Mouse (Mus musculus) lung, postnatal 0 days (tissue): ENCODE measurements around the gene Fam13a. TPM values are rescaled to one million over a fixed set of nuclear protein-coding genes. Genes with fewer than 3 reads are reported as not detected.

ENCODE experiments used
- ATAC-seq: fragments of 200-750 bp; cut with Nextera tagmentation; 2 replicates; pipeline ENCODE4 v1.8.0; 2017; ENCODE audit warnings: moderate library complexity
- DNase-seq: peaks from one replicate; pipeline ENCODE4 v3.0.0-alpha.2; 2016; ENCODE audit warnings: low spot score
- H3K27ac ChIP-seq: fragments of 300-500 bp; sonication (generic); 2 replicates; pipeline ENCODE4 v1.5.1; 2014; ENCODE audit warnings: antibody characterized with exemption, mild to moderate bottlenecking, low read length, mixed read lengths
- H3K27me3 ChIP-seq: fragments of 300-500 bp; sonication (generic); replicated peaks from 2 replicates; pipeline ENCODE4 v1.6.1; 2014; ENCODE audit warnings: low read length, mixed read lengths; ENCODE audit not compliant: insufficient read depth
- H3K36me3 ChIP-seq: fragments of 300-500 bp; sonication (generic); 2 replicates; pipeline ENCODE4 v1.6.1; 2014; ENCODE audit warnings: low read length, mixed read lengths; ENCODE audit not compliant: insufficient read depth
- H3K4me1 ChIP-seq: fragments of 300-500 bp; sonication (generic); 2 replicates; pipeline ENCODE4 v1.6.1; 2014; ENCODE audit warnings: antibody characterized with exemption, low read depth, low read length, mixed read lengths; ENCODE audit not compliant: insufficient read depth
- H3K4me2 ChIP-seq: fragments of 300-500 bp; sonication (generic); replicated peaks from 2 replicates; pipeline ENCODE4 v1.6.1; 2014; ENCODE audit warnings: low read depth, mild to moderate bottlenecking, low read length, moderate library complexity, mixed read lengths
- H3K4me3 ChIP-seq: fragments of 300-500 bp; sonication (generic); 2 replicates; pipeline ENCODE4 v1.5.1; 2014; ENCODE audit warnings: low read depth, low read length
- H3K9ac ChIP-seq: fragments of 300-500 bp; sonication (generic); replicated peaks from 2 replicates; pipeline ENCODE4 v1.6.1; 2014; ENCODE audit warnings: low read depth, mild to moderate bottlenecking
- H3K9me3 ChIP-seq: fragments of 300-500 bp; sonication (generic); 2 replicates; pipeline ENCODE4 v1.6.1; 2016; ENCODE audit warnings: low read length, mixed read lengths
- CTCF ChIP-seq: IDR thresholded peaks from 2 replicates; pipeline ENCODE4 v1.5.1; 2016; ENCODE audit warnings: antibody characterized with exemption, mild to moderate bottlenecking
- EP300 ChIP-seq: IDR thresholded peaks from 2 replicates; pipeline ENCODE4 v1.6.1; 2016; ENCODE audit warnings: antibody characterized with exemption, mild to moderate bottlenecking, control low read depth
- WGBS: fragments of 180-500 bp; shearing (Covaris S2); extraction: QIAGEN DNeasy Blood & Tissue Kit; methylation state at CpG from one replicate; pipeline ENCODE4 v1.1.7; 2014; 5-methylcytosine and 5-hydroxymethylcytosine counted together
- polyA plus RNA-seq: library from polyadenylated mRNA; unstranded; fragments of >200 nt; fragmentation: Nextera tagmentation; extraction: Ambion mirVana; gene quantifications from 2 replicates; pipeline ENCODE4 v1.2.1, GENCODE M21; 2015

The Fam13a gene
- polyA plus RNA-seq, 1 experiment from 2014 or later = 23.5 TPM

- no peak for TF ChIP-seq CTCF
- no peak for TF ChIP-seq EP300
- no peak overlapping the region for H3K9ac ChIP-seq
- no peak overlapping the region for H3K4me2 ChIP-seq
- WGBS = 40% methylated on average over 2 of the region's 2 CpGs
- no peak for ATAC-seq
- H3K4me3 ChIP-seq = no peak overlapping the region
- H3K4me1 ChIP-seq = no peaks in the 10 kb centered on the region
- DNase-seq = no peak
- H3K27ac ChIP-seq = no peak overlapping the region
- no peaks in the 10 kb centered on the region for H3K36me3 ChIP-seq
- H3K27me3 ChIP-seq = no peaks in the 10 kb centered on the region
- H3K9me3 ChIP-seq = no peaks in the 10 kb centered on the region
These were observed 96.5 kb downstream of the Fam13a start for GRCm38 (mm10) chr6:58927881-58928280.

GRCm38 (mm10) chr6:58922511-58922910, 101.8 kb downstream of the Fam13a start:
- Histone ChIP-seq H3K9me3 (no peaks in the 10 kb centered on the region), H3K36me3 (no peaks in the 10 kb centered on the region), H3K4me1 (no peaks in the 10 kb centered on the region), H3K4me2 (no peak overlapping the region), H3K27me3 (no peaks in the 10 kb centered on the region), H3K4me3 (no peak overlapping the region), H3K27ac (no peak overlapping the region), H3K9ac (no peak overlapping the region)
- ATAC-seq (no peak), DNase-seq (no peak)
- 70% methylated on average over 5 of the region's 5 CpGs for WGBS
- TF ChIP-seq CTCF (no peak), EP300 (no peak)

DNA sequence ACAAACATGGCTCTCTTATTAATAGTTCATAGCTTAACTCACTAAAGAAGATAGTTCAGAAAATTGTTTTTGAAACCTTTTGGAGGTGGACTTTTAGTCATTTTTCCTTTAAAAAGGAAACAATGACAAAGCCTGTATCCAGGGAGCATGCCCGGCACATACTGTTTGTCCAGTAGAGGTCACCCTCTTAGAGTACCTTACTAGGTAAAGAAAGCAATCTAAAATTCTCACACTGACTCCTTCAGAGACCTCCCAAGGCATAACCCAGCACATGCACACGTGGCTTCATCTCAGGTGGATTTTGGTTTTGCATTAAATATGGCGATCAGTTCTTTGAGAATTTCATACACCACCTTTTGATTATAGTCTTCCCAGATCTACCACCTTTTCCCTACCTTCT, 102.7 kb downstream of the Fam13a start:
- no peaks in the 10 kb centered on the region for H3K36me3 ChIP-seq
- WGBS = 35% methylated on average over 3 of the region's 3 CpGs
- H3K4me1 ChIP-seq = no peaks in the 10 kb centered on the region
- peak; percentile 56 for TF ChIP-seq CTCF
- TF ChIP-seq EP300 = no peak
- ATAC-seq = no peak
- H3K27ac ChIP-seq = no peak overlapping the region
- no peak overlapping the region for H3K4me2 ChIP-seq
- no peak overlapping the region for H3K9ac ChIP-seq
- DNase-seq = peak; percentile 40
- H3K4me3 ChIP-seq = no peak overlapping the region
- no peaks in the 10 kb centered on the region for H3K27me3 ChIP-seq
- H3K9me3 ChIP-seq = no peaks in the 10 kb centered on the region

DNA sequence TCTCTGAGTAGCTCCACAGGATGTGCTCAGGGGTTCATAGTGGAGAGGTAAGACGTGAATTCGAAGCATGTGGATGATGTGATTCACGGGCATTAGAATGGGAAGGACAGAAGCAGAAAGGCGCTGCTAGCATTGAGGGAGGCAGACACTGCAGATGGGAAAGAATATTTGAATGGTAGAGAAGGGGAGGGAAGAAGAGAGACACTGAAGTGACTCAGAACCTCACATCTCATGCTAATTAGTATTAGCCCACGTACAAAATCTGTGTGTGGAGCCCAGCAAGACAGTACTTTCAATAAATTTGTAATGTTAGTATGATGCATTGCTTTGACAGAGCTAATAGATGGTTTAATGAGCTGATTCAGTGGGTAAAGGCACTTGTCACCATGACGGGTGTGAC, 103.6 kb downstream of the Fam13a start:
- H3K27me3 ChIP-seq = no peaks in the 10 kb centered on the region
- H3K9me3 ChIP-seq = no peaks in the 10 kb centered on the region
- ATAC-seq (no peak), DNase-seq (no peak)
- 82% methylated on average over 6 of the region's 6 CpGs for WGBS
- TF ChIP-seq CTCF = no peak
- no peak for TF ChIP-seq EP300
- no peak overlapping the region for H3K4me3 ChIP-seq
- H3K9ac ChIP-seq = no peak overlapping the region
- no peaks in the 10 kb centered on the region for H3K4me1 ChIP-seq
- H3K4me2 ChIP-seq = no peak overlapping the region
- H3K27ac ChIP-seq = no peak overlapping the region
- no peaks in the 10 kb centered on the region for H3K36me3 ChIP-seq

GRCm38 (mm10) chr6:58916498-58916897, 107.9 kb downstream of the Fam13a start:
- Histone ChIP-seq H3K27ac (no peak overlapping the region), H3K9me3 (no peaks in the 10 kb centered on the region), H3K4me3 (no peak overlapping the region), H3K9ac (no peak overlapping the region), H3K4me2 (no peak overlapping the region), H3K4me1 (no peaks in the 10 kb centered on the region), H3K36me3 (no peaks in the 10 kb centered on the region), H3K27me3 (no peaks in the 10 kb centered on the region)
- TF ChIP-seq CTCF (no peak), EP300 (no peak)
- 67% methylated on average over 5 of the region's 5 CpGs for WGBS
- no peak for ATAC-seq
- no peak for DNase-seq

GRCm38 (mm10) chr6:58913971-58914370, 110.4 kb downstream of the Fam13a start:
- no peak overlapping the region for H3K27ac ChIP-seq
- H3K4me2 ChIP-seq = no peak overlapping the region
- no peak overlapping the region for H3K4me3 ChIP-seq
- DNase-seq (no peak), ATAC-seq (no peak)
- no peaks in the 10 kb centered on the region for H3K27me3 ChIP-seq
- no peaks in the 10 kb centered on the region for H3K4me1 ChIP-seq
- H3K36me3 ChIP-seq = no peaks in the 10 kb centered on the region
- 60% methylated on average over 5 of the region's 5 CpGs for WGBS
- TF ChIP-seq EP300 (no peak), CTCF (no peak)
- H3K9me3 ChIP-seq = no peaks in the 10 kb centered on the region
- H3K9ac ChIP-seq = no peak overlapping the region

DNA sequence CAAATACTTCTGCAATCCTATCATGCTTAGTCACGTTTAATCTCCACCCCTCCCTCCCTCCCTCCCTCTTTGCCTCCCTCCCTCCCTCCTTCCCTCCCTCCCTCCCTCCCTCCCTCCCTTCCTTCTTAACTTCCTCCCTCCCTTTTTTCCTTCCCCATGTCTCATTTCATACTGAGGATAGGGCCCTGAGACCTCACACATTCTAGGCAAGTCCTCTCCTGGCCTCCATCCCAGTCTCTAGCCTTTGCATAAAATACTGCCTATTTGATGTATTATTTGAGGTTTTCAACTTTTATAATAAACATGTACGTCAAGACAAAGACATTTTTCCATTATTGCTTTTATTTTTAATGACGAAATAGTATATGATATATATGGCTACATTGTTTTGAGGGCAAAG, 110.8 kb downstream of the Fam13a start:
- ATAC-seq = no peak
- Histone ChIP-seq H3K9ac (no peak overlapping the region), H3K4me3 (no peak overlapping the region), H3K4me1 (no peaks in the 10 kb centered on the region), H3K4me2 (no peak overlapping the region), H3K27me3 (no peaks in the 10 kb centered on the region), H3K27ac (no peak overlapping the region), H3K36me3 (no peaks in the 10 kb centered on the region), H3K9me3 (no peaks in the 10 kb centered on the region)
- DNase-seq = peak; percentile 30
- no peak for TF ChIP-seq CTCF
- no peak for TF ChIP-seq EP300
- WGBS = 43% methylated on average over 3 of the region's 3 CpGs
